In the genomic region with DNA sequence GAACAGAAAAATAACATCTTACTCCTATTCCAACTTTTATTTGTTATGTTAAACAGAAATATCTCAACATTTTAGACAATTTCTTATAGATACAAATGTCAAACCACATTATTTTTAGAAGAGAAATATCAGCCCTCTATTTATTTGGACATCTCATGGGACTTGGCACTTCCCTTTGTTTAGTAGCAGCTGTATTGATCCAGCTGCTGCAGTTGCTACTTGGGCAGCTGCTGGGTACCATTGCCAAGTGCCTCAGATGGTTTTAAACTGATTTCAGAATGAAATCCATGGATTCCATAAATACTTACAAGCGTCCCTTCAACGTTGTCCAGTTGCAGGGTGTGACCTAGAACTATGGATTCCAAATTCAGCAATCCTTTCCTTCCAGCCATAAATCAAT, we compare ENCODE assay signal across 20 mouse cellular contexts.
"Had no signal": no experiment of that assay in that cellular context is flagged by ENCODE, and none has a peak within 500 bp of the region (broad histone marks: within the 10 kb centered on the region; RNA-seq: fewer than 3 reads in every experiment).

No protein-coding gene starts in this region.

- H3K9ac ChIP-seq: limb, embryonic 15.5 days; liver, embryonic 14.5 days; liver, postnatal 0 days; neural tube, embryonic 12.5 days; neural tube, embryonic 15.5 days; stomach, embryonic 15.5 days had no signal

- H3K4me1 ChIP-seq: neural tube, embryonic 12.5 days; neural tube, embryonic 15.5 days; stomach, embryonic 15.5 days had no signal

- H3K27me3 ChIP-seq: limb, embryonic 15.5 days; neural tube, embryonic 12.5 days; neural tube, embryonic 15.5 days; stomach, embryonic 15.5 days had no signal

- H3K27ac ChIP-seq: limb, embryonic 15.5 days; liver, embryonic 14.5 days; neural tube, embryonic 12.5 days; neural tube, embryonic 15.5 days; stomach, embryonic 15.5 days had no signal

- H3K9me3 ChIP-seq: limb, embryonic 15.5 days; neural tube, embryonic 12.5 days; neural tube, embryonic 15.5 days; stomach, embryonic 15.5 days had no signal

- H3K4me3 ChIP-seq: limb, embryonic 15.5 days; neural tube, embryonic 12.5 days; neural tube, embryonic 15.5 days; stomach, embryonic 15.5 days had no signal

- H3K4me2 ChIP-seq: limb, embryonic 15.5 days; liver, embryonic 11.5 days; midbrain, embryonic 11.5 days; neural tube, embryonic 12.5 days; neural tube, embryonic 15.5 days; stomach, embryonic 15.5 days had no signal

- DNase-seq: kidney, adult 18-20 months; kidney, adult 9 months; kidney, postnatal 14 days; kidney, postnatal 4 days; liver, postnatal 0 days; midbrain, embryonic 14.5 days; right cerebral cortex, adult 18-20 months; right cerebral cortex, postnatal 14 days; right cerebral cortex, postnatal 4 days; spleen, adult 18-20 months; thymus, adult 18-20 months; thymus, postnatal 36 days had no signal

- ATAC-seq: intestine, embryonic 16.5 days; liver, postnatal 0 days had no signal

- H3K36me3 ChIP-seq: limb, embryonic 15.5 days; neural tube, embryonic 12.5 days; neural tube, embryonic 15.5 days; stomach, embryonic 15.5 days had no signal
